Mouse (Mus musculus): ENCODE measurements around the gene Fcmr.

GRCm38 (mm10) chr1:130838288-130838687 lies 27.2 kb upstream of the Fcmr start:
- peak; percentile 24; the same call in 1 of the 2 replicates for TF ChIP-seq CTCF (IDR thresholded peaks at IDR 0.05; ENCODE audit: low read depth)
- no peak for TF ChIP-seq EP300 (IDR thresholded peaks at IDR 0.05; ENCODE audit: low read depth)

All from heart, postnatal 0 days (tissue).